Mouse (Mus musculus): ENCODE data around the gene Dscaml1. TPM values are rescaled to one million over a fixed set of nuclear protein-coding genes. Genes with fewer than 3 reads are reported as not detected.

Gene Dscaml1
- polyA plus RNA-seq, 1 experiment = 1.3 TPM

GRCm38 (mm10) chr9:45546024-45546638 is 119.7 kb downstream of the Dscaml1 start:
- H3K4me1 ChIP-seq (ENCODE audit: control insufficient read depth, insufficient read depth, insufficient read length) = no peaks in the 10 kb centered on the region; the same call in 1 of the 2 replicates
- H3K27ac ChIP-seq (ENCODE audit: insufficient read depth, low read length) = no peak overlapping the region
- H3K36me3 ChIP-seq (ENCODE audit: control insufficient read depth, insufficient read depth, low read length) = no peaks in the 10 kb centered on the region
- H3K27me3 ChIP-seq (ENCODE audit: control insufficient read depth, insufficient read depth, low read length) = no peaks in the 10 kb centered on the region
- no peak overlapping the region for H3K4me3 ChIP-seq (ENCODE audit: extremely low read depth, insufficient read depth, insufficient read length)
- WGBS = 73% methylated on average over 13 of the region's 13 CpGs
- no peak for TF ChIP-seq POLR2A (IDR thresholded peaks at IDR 0.05; ENCODE audit: low read depth, low read length)
- TF ChIP-seq CTCF (IDR thresholded peaks at IDR 0.05; ENCODE audit: extremely low read depth, insufficient read depth, insufficient read length, insufficient replicate concordance) = no peak
- DNase-seq (ENCODE audit: low read depth in 1 of 2, low spot score in 2 of 2) = no peak

DNA sequence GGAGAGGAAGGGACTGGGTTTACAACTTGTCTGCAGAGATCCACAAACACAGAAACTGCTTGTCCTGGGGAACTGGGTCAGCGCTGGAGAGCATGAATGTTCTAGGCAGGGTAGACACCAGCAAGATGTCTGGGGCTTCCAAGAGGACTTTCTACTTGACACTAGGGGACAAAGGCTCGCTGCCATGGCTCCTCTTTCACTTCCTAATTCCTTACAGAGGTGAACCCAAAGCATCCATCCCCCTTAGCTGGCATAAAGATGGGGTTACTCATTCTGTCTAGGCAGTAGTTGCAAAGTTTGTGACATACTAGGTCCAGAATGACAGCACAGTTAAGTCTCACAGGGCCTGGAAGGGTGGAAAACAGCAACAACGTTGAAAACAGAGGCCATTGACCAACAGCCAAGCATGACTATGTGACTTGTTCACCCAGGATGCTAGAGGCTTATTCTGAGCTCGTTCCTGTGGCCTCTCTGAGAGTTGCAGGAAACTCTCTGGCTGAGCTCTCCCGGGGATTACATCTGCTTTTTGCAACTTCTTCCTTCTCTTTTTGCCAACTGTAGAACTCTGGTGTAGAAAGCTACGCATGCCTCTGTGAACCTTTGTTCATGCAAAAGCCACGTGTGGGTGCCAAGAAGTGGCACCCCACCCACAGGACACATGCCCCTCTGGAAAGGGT is 120.6 kb downstream of the Dscaml1 start:
- 20% methylated on average over 7 of the region's 7 CpGs for WGBS
- TF ChIP-seq POLR2A (IDR thresholded peaks at IDR 0.05; ENCODE audit: low read depth, low read length) (no peak), CTCF (IDR thresholded peaks at IDR 0.05; ENCODE audit: extremely low read depth, insufficient read depth, insufficient read length, insufficient replicate concordance) (no peak)
- no peaks in the 10 kb centered on the region for H3K36me3 ChIP-seq (ENCODE audit: control insufficient read depth, insufficient read depth, low read length)
- no peak overlapping the region for H3K27ac ChIP-seq (ENCODE audit: insufficient read depth, low read length)
- H3K27me3 ChIP-seq (ENCODE audit: control insufficient read depth, insufficient read depth, low read length) = no peaks in the 10 kb centered on the region
- no peaks in the 10 kb centered on the region; the same call in 1 of the 2 replicates for H3K4me1 ChIP-seq (ENCODE audit: control insufficient read depth, insufficient read depth, insufficient read length)
- no peak overlapping the region for H3K4me3 ChIP-seq (ENCODE audit: extremely low read depth, insufficient read depth, insufficient read length)
- no peak for DNase-seq (ENCODE audit: low read depth in 1 of 2, low spot score in 2 of 2)

DNA sequence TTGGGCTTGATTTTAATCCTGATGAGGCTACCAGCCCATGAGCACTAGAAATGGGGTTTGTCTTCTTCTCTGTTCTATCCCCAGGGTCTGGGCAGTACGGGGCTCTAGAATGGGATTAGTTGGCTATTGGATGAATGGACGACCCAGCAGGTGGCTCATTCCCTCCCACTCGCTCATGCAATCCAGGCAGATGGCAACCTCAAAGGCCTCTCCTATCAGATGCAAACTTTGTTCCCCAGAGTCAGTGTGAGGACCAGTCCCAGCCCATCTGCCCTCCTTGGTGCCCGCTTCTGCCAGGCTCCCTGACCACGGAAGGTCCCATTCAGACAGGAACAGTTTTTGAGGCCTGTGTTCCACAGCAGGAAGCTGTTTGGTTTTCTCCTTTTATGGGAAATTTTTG is 123.4 kb downstream of the Dscaml1 start:
- Histone ChIP-seq H3K36me3 (ENCODE audit: control insufficient read depth, insufficient read depth, low read length) (no peaks in the 10 kb centered on the region), H3K27ac (ENCODE audit: insufficient read depth, low read length) (no peak overlapping the region), H3K4me1 (ENCODE audit: control insufficient read depth, insufficient read depth, insufficient read length) (no peaks in the 10 kb centered on the region; the same call in 1 of the 2 replicates), H3K27me3 (ENCODE audit: control insufficient read depth, insufficient read depth, low read length) (no peaks in the 10 kb centered on the region), H3K4me3 (ENCODE audit: extremely low read depth, insufficient read depth, insufficient read length) (no peak overlapping the region)
- WGBS = 76% methylated on average over 5 of the region's 5 CpGs
- no peak for DNase-seq (ENCODE audit: low read depth in 1 of 2, low spot score in 2 of 2)
- TF ChIP-seq CTCF (IDR thresholded peaks at IDR 0.05; ENCODE audit: extremely low read depth, insufficient read depth, insufficient read length, insufficient replicate concordance) (no peak), POLR2A (IDR thresholded peaks at IDR 0.05; ENCODE audit: low read depth, low read length) (no peak)

DNA sequence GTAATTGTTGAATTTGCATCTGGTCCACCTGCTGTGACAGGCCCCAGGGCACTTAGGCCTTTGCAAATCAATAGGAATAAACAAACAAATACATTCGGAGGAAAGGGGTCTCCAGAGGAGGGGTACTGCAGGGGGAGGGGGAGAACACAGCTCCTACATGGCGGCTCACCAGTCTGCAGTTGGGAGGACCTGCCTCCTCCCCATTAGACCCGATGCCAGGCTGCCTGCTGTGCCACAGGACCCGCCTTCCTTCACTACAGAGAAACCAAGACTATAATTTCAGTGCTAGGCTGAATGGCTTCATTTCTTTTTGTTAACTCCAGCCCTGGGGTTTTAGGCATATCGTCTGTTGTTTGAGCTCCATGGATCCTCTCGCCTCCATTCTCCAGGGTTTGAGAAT is 123.8 kb downstream of the Dscaml1 start:
- DNase-seq (ENCODE audit: low read depth in 1 of 2, low spot score in 2 of 2) = no peak
- Histone ChIP-seq H3K27ac (ENCODE audit: insufficient read depth, low read length) (no peak overlapping the region), H3K4me1 (ENCODE audit: control insufficient read depth, insufficient read depth, insufficient read length) (no peaks in the 10 kb centered on the region; the same call in 1 of the 2 replicates), H3K27me3 (ENCODE audit: control insufficient read depth, insufficient read depth, low read length) (no peaks in the 10 kb centered on the region), H3K36me3 (ENCODE audit: control insufficient read depth, insufficient read depth, low read length) (no peaks in the 10 kb centered on the region), H3K4me3 (ENCODE audit: extremely low read depth, insufficient read depth, insufficient read length) (no peak overlapping the region)
- TF ChIP-seq POLR2A (IDR thresholded peaks at IDR 0.05; ENCODE audit: low read depth, low read length) = no peak
- no peak for TF ChIP-seq CTCF (IDR thresholded peaks at IDR 0.05; ENCODE audit: extremely low read depth, insufficient read depth, insufficient read length, insufficient replicate concordance)
- WGBS = 83% methylated on average over 6 of the region's 6 CpGs

DNA sequence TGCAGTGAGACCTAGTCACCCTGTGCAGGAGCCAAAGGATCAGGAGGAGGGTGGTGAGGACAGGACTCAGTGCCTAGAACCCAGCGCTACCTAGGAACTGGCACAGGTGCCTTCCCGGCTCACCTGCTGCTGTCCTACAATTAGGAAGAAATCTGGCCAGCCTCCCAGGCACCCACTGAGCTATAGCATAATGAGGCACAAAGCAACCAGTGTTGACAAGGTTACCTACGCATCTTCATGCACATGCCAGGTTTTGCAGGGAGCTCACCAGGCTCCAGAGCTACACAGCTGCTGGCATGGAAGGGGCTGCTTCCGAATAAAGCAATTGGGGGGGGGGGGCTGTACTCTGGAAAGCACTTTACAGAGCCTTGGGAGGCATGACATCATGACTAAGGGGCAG is 124.2 kb downstream of the Dscaml1 start:
- no peak for DNase-seq (ENCODE audit: low read depth in 1 of 2, low spot score in 2 of 2)
- Histone ChIP-seq H3K4me1 (ENCODE audit: control insufficient read depth, insufficient read depth, insufficient read length) (no peaks in the 10 kb centered on the region; the same call in 1 of the 2 replicates), H3K36me3 (ENCODE audit: control insufficient read depth, insufficient read depth, low read length) (no peaks in the 10 kb centered on the region), H3K4me3 (ENCODE audit: extremely low read depth, insufficient read depth, insufficient read length) (no peak overlapping the region), H3K27me3 (ENCODE audit: control insufficient read depth, insufficient read depth, low read length) (no peaks in the 10 kb centered on the region), H3K27ac (ENCODE audit: insufficient read depth, low read length) (no peak overlapping the region)
- TF ChIP-seq CTCF (IDR thresholded peaks at IDR 0.05; ENCODE audit: extremely low read depth, insufficient read depth, insufficient read length, insufficient replicate concordance) (no peak), POLR2A (IDR thresholded peaks at IDR 0.05; ENCODE audit: low read depth, low read length) (no peak)
- WGBS = 93% methylated on average over 4 of the region's 4 CpGs

DNA sequence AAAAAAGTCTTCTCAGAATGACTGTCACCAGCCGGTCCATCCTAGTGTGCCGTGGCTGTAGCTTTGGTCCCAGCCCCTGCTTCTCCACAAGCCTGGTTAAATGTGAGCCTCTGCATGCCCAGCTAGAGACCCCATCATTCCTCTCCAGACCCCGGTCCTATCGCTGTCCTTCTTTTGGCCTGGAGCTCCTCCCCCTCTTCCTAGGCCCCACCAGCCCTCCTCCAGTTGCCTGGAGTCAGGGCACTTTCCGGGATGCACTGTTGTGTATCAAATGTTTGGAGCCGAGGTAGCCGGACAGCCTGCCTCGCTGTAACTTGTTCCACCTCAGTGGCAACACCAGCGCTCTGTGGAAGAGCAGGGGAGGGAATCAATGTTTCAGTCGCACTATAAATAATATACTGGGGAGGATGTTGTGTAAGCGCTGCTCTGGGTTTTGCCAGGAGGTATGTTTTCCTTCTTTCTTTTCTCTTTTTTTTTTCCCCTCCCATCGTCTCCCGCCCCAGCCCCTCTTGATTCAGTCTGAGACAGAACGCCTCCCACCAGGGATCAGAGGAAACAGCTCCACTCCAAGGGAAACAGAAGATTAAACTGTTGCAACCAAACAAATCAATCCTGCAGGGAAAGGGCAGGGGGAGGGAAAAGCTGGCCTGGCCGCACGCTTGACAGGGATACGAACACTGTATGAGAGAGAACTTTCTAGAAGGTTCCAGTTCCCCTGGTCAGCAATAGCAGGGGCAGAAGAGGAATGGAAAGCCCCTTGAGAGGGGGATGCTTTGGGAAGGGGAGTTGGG is 128.8 kb downstream of the Dscaml1 start:
- no peaks in the 10 kb centered on the region for H3K36me3 ChIP-seq (ENCODE audit: control insufficient read depth, insufficient read depth, low read length)
- TF ChIP-seq CTCF (IDR thresholded peaks at IDR 0.05; ENCODE audit: extremely low read depth, insufficient read depth, insufficient read length, insufficient replicate concordance) = no peak
- TF ChIP-seq POLR2A (IDR thresholded peaks at IDR 0.05; ENCODE audit: low read depth, low read length) = no peak
- no peak for DNase-seq (ENCODE audit: low read depth in 1 of 2, low spot score in 2 of 2)
- no peak overlapping the region for H3K27ac ChIP-seq (ENCODE audit: insufficient read depth, low read length)
- H3K27me3 ChIP-seq (ENCODE audit: control insufficient read depth, insufficient read depth, low read length) = no peaks in the 10 kb centered on the region
- no peak overlapping the region for H3K4me3 ChIP-seq (ENCODE audit: extremely low read depth, insufficient read depth, insufficient read length)
- H3K4me1 ChIP-seq (ENCODE audit: control insufficient read depth, insufficient read depth, insufficient read length) = no peaks in the 10 kb centered on the region
- WGBS = 70% methylated on average over 17 of the region's 17 CpGs
